Mouse (Mus musculus) central nervous system, embryonic 18 days (tissue): Measurements from ENCODE around the gene Gm8094. TPM values are rescaled to one million over a fixed set of nuclear protein-coding genes. Genes with fewer than 3 reads are reported as not detected.

Experiments used
- polyA plus RNA-seq: library from polyadenylated mRNA; depleted of rRNA; stranded (reverse); fragments of >200 nt; gene quantifications from 2 replicates; pipeline ENCODE4 v1.2.3, GENCODE M21; 2012; rRNA removed

The Gm8094 gene
- not detected in 2 replicates for polyA plus RNA-seq

DNA sequence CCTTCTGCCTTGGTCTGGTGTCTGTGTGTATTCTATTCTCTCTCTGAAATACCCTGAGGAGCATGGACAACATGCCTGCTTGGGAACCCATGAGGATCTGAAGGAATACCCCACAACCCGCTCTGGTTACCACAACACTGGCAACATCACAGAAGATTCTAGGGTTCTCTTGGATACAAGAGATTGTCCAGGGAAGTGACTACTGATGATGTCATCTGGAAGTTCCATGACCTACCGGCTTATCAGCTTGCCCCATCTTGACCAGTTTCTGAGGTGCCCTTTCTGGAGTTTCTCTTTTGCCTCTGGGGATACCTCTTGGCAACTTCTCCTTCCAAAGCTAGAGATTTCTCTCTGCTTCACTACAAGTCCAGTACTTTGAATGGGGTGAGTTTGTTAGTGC lies at the start of gene Gm8094:
Gene Gm8094, minus strand, starts transcription at position 101 of the 400 bp plus-strand sequence.

DNA sequence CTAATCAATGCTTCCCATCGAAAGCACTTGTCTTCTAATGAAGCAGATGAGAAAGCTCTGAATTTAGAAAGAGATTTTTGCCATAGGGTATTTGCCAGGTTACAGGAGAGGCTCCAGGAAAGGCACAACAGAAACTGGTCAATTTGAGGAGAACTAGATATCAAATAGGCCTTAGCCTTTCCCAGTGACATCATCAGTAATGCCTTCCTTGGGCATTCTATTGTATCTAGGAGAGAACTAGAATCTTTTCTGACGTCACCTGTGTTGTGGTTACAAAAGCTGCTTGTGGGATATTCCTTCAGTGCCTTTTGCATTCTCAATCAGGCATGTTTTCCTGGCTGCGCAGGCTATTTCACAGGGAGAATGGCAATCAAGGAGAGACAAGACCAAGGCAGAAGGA lies 23.9 kb upstream of the Gm8094 start, which contains the start of gene Gm8104:
Gene Gm8104, plus strand, starts transcription at position 301 of the 400 bp plus-strand sequence.

Other genes starting within 250 kb of the Gm8094 start
- not detected in 2 replicates for gene Gm21977, start 223.2 kb downstream of the Gm8094 start, polyA plus RNA-seq
- not detected in 2 replicates for gene Gm8082, start 83.0 kb downstream of the Gm8094 start, polyA plus RNA-seq
- not detected in 2 replicates for gene Gm10376, start 61.0 kb downstream of the Gm8094 start, polyA plus RNA-seq
- gene Gm8104, start 24.0 kb upstream of the Gm8094 start, polyA plus RNA-seq, result 0.04 TPM in 1 of 2 replicates, not detected in the other
- 0.05 and 0.11 TPM in 2 replicates for gene Gm7233, start 103.2 kb upstream of the Gm8094 start, polyA plus RNA-seq
- gene Gm8122, start 158.7 kb upstream of the Gm8094 start, polyA plus RNA-seq, result not detected in 2 replicates
- gene Gm8126, start 182.0 kb upstream of the Gm8094 start, polyA plus RNA-seq, result not detected in 2 replicates
- gene Gm9732, start 198.4 kb upstream of the Gm8094 start, polyA plus RNA-seq, result not detected in 2 replicates
- not detected in 2 replicates for gene Gm8127, start 217.2 kb upstream of the Gm8094 start, polyA plus RNA-seq